Mouse (Mus musculus) liver, postnatal 0 days (tissue): ENCODE results near the gene 4930438A08Rik.

Source experiments
- CTCF ChIP-seq: sonication (generic); IDR thresholded peaks from 2 replicates; pipeline ENCODE4 v1.5.1; 2016; ENCODE audit warnings: antibody characterized with exemption, low read depth
- EP300 ChIP-seq: IDR thresholded peaks from 2 replicates; pipeline ENCODE4 v1.6.1; 2016; ENCODE audit warnings: antibody characterized with exemption, low read depth, mild to moderate bottlenecking

DNA sequence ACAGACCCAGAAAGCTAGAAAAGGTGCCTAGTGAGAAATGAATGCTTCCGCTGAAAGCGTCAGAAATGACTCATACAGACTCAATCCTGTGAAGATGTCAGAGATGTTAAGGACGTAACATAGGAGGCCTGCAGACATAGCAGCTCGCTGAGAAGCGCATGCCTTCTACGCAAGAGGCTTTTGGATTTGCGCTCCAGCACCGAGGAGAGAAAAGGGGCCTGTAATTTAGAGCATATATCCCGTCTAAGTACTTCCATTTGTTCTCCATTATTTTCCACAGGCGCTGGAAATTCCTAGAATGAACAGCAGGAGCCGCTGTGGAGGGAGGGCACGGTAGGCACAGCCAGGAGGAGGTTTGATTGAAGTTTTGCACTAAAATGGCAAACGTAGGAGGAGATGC is 26.5 kb downstream of the 4930438A08Rik start:
- TF ChIP-seq EP300 (no peak), CTCF (peak; percentile 85)
